Mouse (Mus musculus) thymus, adult 2 months (tissue): ENCODE results near the gene Arhgef19. TPM values are rescaled to one million over a fixed set of nuclear protein-coding genes. Genes with fewer than 3 reads are reported as not detected.
A peak's percentile ranks its signal among the peaks of the same experiment; 100 is the strongest.

Source experiments
- DNase-seq: peaks from one replicate; pipeline ENCODE4 v3.0.0; 2021
- H3K27ac ChIP-seq: fragments of 200-500 bp; 2 replicates; pipeline ENCODE4 v1.5.1; 2012; ENCODE audit warnings: low read length, control low read depth; ENCODE audit not compliant: control insufficient read depth, insufficient read depth
- H3K27me3 ChIP-seq: fragments of 200-500 bp; 2 replicates; pipeline ENCODE4 v1.6.1; 2012; ENCODE audit warnings: mild to moderate bottlenecking, low read length, moderate library complexity, mixed read lengths; ENCODE audit not compliant: control insufficient read depth, insufficient read depth
- H3K36me3 ChIP-seq: fragments of 200-500 bp; 2 replicates; pipeline ENCODE4 v1.6.1; 2012; ENCODE audit warnings: mild to moderate bottlenecking, low read length, moderate library complexity; ENCODE audit not compliant: control insufficient read depth, insufficient read depth
- H3K4me1 ChIP-seq: fragments of 200-500 bp; replicated peaks from 2 replicates; pipeline ENCODE4 v1.6.1; 2012; ENCODE audit warnings: low read length; ENCODE audit not compliant: control insufficient read depth, insufficient read depth
- H3K4me3 ChIP-seq: fragments of 200-500 bp; 2 replicates; pipeline ENCODE4 v1.5.1; 2012; ENCODE audit warnings: mild to moderate bottlenecking, low read length, control low read depth, moderate library complexity; ENCODE audit not compliant: control insufficient read depth, insufficient read depth
- CTCF ChIP-seq: fragments of 200-500 bp; IDR thresholded peaks from 2 replicates; pipeline ENCODE4 v1.5.1; 2012; ENCODE audit warnings: mild to moderate bottlenecking, control low read depth, low read length, moderate library complexity, borderline replicate concordance; ENCODE audit not compliant: control insufficient read depth, poor library complexity, insufficient read depth; ENCODE audit errors: extremely low read depth
- POLR2A ChIP-seq: fragments of 200-500 bp; IDR thresholded peaks from 2 replicates; pipeline ENCODE4 v1.6.1; 2012; ENCODE audit warnings: mild to moderate bottlenecking, low read length, control low read depth, moderate library complexity; ENCODE audit not compliant: control insufficient read depth, poor library complexity, insufficient read depth; ENCODE audit errors: extremely low read depth
- WGBS: fragments of 180-500 bp; shearing (Covaris S2); methylation state at CpG from one replicate; pipeline ENCODE4 v1.1.7; 2018; 5-methylcytosine and 5-hydroxymethylcytosine counted together
- polyA plus RNA-seq: library from polyadenylated mRNA; depleted of rRNA; stranded (reverse); fragments of >200 nt; gene quantifications from 2 replicates; pipeline ENCODE4 v1.2.3, GENCODE M21; 2012

The Arhgef19 gene
- polyA plus RNA-seq, 1 experiment, result 2.8 TPM

GRCm38 (mm10) chr4:141202192-141202591, 37.1 kb upstream of the Arhgef19 start:
- TF ChIP-seq POLR2A (no peak), CTCF (no peak)
- Histone ChIP-seq H3K27me3 (no peaks in the 10 kb centered on the region), H3K4me1 (no peaks in the 10 kb centered on the region; the same call in none of the 2 replicates), H3K27ac (no peak overlapping the region), H3K36me3 (peaks cover 16% of the 10 kb centered on the region), H3K4me3 (no peak overlapping the region)
- WGBS, result 93% methylated on average over 6 of the region's 6 CpGs
- DNase-seq, result no peak

- no peak overlapping the region for H3K4me3 ChIP-seq
- peaks cover 12% of the 10 kb centered on the region for H3K36me3 ChIP-seq
- DNase-seq, result peak; percentile 30
- no peak for TF ChIP-seq POLR2A
- H3K27me3 ChIP-seq, result no peaks in the 10 kb centered on the region
- no peaks in the 10 kb centered on the region; the same call in none of the 2 replicates for H3K4me1 ChIP-seq
- no peak overlapping the region for H3K27ac ChIP-seq
- 84% methylated on average over 4 of the region's 4 CpGs for WGBS
These were observed 34.7 kb upstream of the Arhgef19 start for GRCm38 (mm10) chr4:141204580-141205061.

GRCm38 (mm10) chr4:141207081-141207480, 32.2 kb upstream of the Arhgef19 start:
- Histone ChIP-seq H3K36me3 (no peaks in the 10 kb centered on the region), H3K4me1 (no peaks in the 10 kb centered on the region; the same call in 1 of the 2 replicates), H3K27me3 (no peaks in the 10 kb centered on the region), H3K4me3 (no peak overlapping the region), H3K27ac (no peak overlapping the region)
- WGBS, result 91% methylated on average over 5 of the region's 5 CpGs
- DNase-seq, result no peak
- TF ChIP-seq CTCF (no peak), POLR2A (no peak)

GRCm38 (mm10) chr4:141210524-141211219, 28.6 kb upstream of the Arhgef19 start:
- peak overlapping the region; percentile 49 for H3K4me3 ChIP-seq
- no peaks in the 10 kb centered on the region for H3K27me3 ChIP-seq
- TF ChIP-seq POLR2A (no peak), CTCF (no peak)
- 62% methylated on average over 14 of the region's 14 CpGs for WGBS
- H3K27ac ChIP-seq, result peak overlapping the region; percentile 97
- DNase-seq, result no peak
- no peaks in the 10 kb centered on the region for H3K36me3 ChIP-seq
- peaks cover 7% of the 10 kb centered on the region for H3K4me1 ChIP-seq

GRCm38 (mm10) chr4:141211646-141212045, 27.7 kb upstream of the Arhgef19 start:
- H3K36me3 ChIP-seq, result no peaks in the 10 kb centered on the region
- H3K4me1 ChIP-seq, result peaks cover 7% of the 10 kb centered on the region
- no peak for DNase-seq
- H3K27ac ChIP-seq, result no peak overlapping the region
- H3K4me3 ChIP-seq, result no peak overlapping the region
- H3K27me3 ChIP-seq, result no peaks in the 10 kb centered on the region
- 94% methylated on average over 4 of the region's 4 CpGs for WGBS
- no peak for TF ChIP-seq POLR2A
- TF ChIP-seq CTCF, result no peak

GRCm38 (mm10) chr4:141212892-141213291, 26.4 kb upstream of the Arhgef19 start:
- H3K36me3 ChIP-seq, result no peaks in the 10 kb centered on the region
- no peak overlapping the region for H3K27ac ChIP-seq
- no peak overlapping the region for H3K4me3 ChIP-seq
- H3K4me1 ChIP-seq, result peaks cover 7% of the 10 kb centered on the region
- H3K27me3 ChIP-seq, result no peaks in the 10 kb centered on the region
- WGBS, result 97% methylated on average over 9 of the region's 9 CpGs
- DNase-seq, result no peak
- TF ChIP-seq CTCF (no peak), POLR2A (no peak)
